Mouse (Mus musculus) limb, embryonic 10.5 days (tissue): ENCODE results near the gene Robo2. TPM values are rescaled to one million over a fixed set of nuclear protein-coding genes. Genes with fewer than 3 reads are reported as not detected.

Source experiments
- DNase-seq: peaks from one replicate; pipeline ENCODE4 v3.0.0-alpha.2; 2017; ENCODE audit warnings: low spot score
- H3K27ac ChIP-seq: fragments of 300-500 bp; sonication (generic); 2 replicates; pipeline ENCODE4 v1.5.1; 2016; ENCODE audit warnings: mild to moderate bottlenecking
- H3K27me3 ChIP-seq: fragments of 300-500 bp; sonication (generic); 2 replicates; pipeline ENCODE4 v1.6.1; 2016; ENCODE audit warnings: low read depth, mild to moderate bottlenecking; ENCODE audit not compliant: poor library complexity, severe bottlenecking
- H3K36me3 ChIP-seq: fragments of 300-500 bp; sonication (generic); 2 replicates; pipeline ENCODE4 v1.6.1; 2016; ENCODE audit warnings: mild to moderate bottlenecking, moderate library complexity
- H3K4me1 ChIP-seq: fragments of 300-500 bp; sonication (generic); 2 replicates; pipeline ENCODE4 v1.6.1; 2016
- H3K4me3 ChIP-seq: fragments of 300-500 bp; sonication (generic); 2 replicates; pipeline ENCODE4 v1.5.1; 2016; ENCODE audit warnings: mild to moderate bottlenecking, moderate library complexity
- H3K9me3 ChIP-seq: fragments of 300-500 bp; sonication (generic); replicated peaks from 2 replicates; pipeline ENCODE4 v1.6.1; 2016; ENCODE audit warnings: mild to moderate bottlenecking
- WGBS: fragments of 180-500 bp; shearing (Covaris S2); methylation state at CpG from one replicate; pipeline ENCODE4 v1.1.7; 2016; 5-methylcytosine and 5-hydroxymethylcytosine counted together
- polyA plus RNA-seq: library from polyadenylated mRNA; unstranded; fragments of >200 nt; fragmentation: Nextera tagmentation; extraction: Ambion mirVana; gene quantifications from 2 replicates; pipeline ENCODE4 v1.2.1, GENCODE M21; 2016

The Robo2 gene
- polyA plus RNA-seq, 1 experiment from 2014 or later = 84.8 TPM

DNA sequence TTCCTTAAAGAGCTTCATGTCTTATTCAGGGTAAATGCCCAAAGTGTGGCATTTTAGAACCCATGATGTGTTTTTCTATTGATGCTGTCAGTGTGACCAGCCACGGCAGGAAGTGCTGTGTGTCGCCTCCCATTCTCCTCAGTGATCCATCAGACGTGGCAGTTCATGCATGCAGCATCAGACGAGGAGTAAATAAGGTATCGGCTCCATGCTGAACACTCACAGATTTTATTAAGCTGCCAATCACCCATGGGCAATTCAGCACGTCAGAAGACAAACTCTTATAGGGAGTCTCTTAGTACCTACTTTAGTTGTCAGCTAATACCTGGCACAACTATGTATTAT is 104.1 kb downstream of the Robo2 start:
- no peaks in the 10 kb centered on the region for H3K27me3 ChIP-seq
- H3K36me3 ChIP-seq = no peaks in the 10 kb centered on the region
- no peak for DNase-seq
- H3K27ac ChIP-seq = no peak overlapping the region
- 33% methylated on average over 6 of the region's 6 CpGs for WGBS
- H3K4me1 ChIP-seq = peaks cover 8% of the 10 kb centered on the region; the same call in 1 of the 2 replicates
- H3K4me3 ChIP-seq = no peak overlapping the region
- no peaks in the 10 kb centered on the region for H3K9me3 ChIP-seq

GRCm38 (mm10) chr16:74306876-74307542 is 104.6 kb downstream of the Robo2 start:
- no peak overlapping the region for H3K27ac ChIP-seq
- H3K4me3 ChIP-seq = no peak overlapping the region
- H3K36me3 ChIP-seq = no peaks in the 10 kb centered on the region
- 47% methylated on average over 5 of the region's 5 CpGs for WGBS
- no peak for DNase-seq
- H3K27me3 ChIP-seq = no peaks in the 10 kb centered on the region
- H3K9me3 ChIP-seq = no peaks in the 10 kb centered on the region
- H3K4me1 ChIP-seq = peaks cover 8% of the 10 kb centered on the region; the same call in 1 of the 2 replicates

DNA sequence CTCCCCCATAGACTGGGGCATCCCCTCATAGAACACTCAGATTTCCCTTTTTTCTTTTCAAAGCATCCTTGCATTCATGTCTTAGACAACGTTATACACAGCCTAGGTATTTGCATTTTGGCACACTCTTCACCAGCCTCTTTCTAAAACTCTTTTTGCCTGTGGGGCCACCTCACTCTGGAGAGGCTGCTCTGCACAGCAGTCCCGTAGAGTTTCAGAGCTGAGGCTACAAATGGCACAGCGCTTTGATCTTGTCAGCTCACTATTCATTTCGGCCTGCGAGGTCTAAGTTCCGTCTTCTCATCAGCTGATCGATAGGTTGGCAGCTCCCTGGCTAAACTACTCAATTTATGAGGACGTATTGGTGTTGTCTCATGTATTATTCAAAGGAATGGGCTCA is 123.7 kb downstream of the Robo2 start:
- DNase-seq = no peak
- Histone ChIP-seq H3K27ac (no peak overlapping the region), H3K27me3 (no peaks in the 10 kb centered on the region), H3K36me3 (no peaks in the 10 kb centered on the region), H3K4me1 (peaks cover 12% of the 10 kb centered on the region; the same call in 1 of the 2 replicates), H3K9me3 (no peaks in the 10 kb centered on the region), H3K4me3 (no peak overlapping the region)
- WGBS = 62% methylated on average over 8 of the region's 8 CpGs

DNA sequence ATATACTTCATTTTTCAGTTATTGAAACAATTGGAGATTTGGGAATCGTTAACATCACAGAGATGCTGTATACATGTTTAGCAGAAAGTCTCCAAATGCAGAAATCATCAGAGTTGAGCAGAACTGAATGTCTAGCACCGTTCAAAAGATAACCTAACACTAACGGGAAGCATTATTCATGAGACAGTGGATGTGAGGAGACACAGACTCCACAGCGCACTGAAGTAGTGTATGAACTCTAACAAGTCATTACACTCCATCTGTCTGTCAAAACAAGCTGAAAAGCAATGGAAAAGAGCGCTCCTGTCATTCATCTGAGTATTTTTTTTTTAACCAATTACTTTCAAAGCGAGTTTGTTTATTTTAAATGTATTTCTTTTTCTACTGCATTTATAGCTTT is 129.1 kb downstream of the Robo2 start:
- no peak overlapping the region for H3K27ac ChIP-seq
- no peak for DNase-seq
- no peaks in the 10 kb centered on the region for H3K27me3 ChIP-seq
- H3K36me3 ChIP-seq = no peaks in the 10 kb centered on the region
- H3K9me3 ChIP-seq = no peaks in the 10 kb centered on the region
- WGBS = 79% methylated on average over 6 of the region's 6 CpGs
- peaks cover 26% of the 10 kb centered on the region for H3K4me1 ChIP-seq
- H3K4me3 ChIP-seq = no peak overlapping the region

DNA sequence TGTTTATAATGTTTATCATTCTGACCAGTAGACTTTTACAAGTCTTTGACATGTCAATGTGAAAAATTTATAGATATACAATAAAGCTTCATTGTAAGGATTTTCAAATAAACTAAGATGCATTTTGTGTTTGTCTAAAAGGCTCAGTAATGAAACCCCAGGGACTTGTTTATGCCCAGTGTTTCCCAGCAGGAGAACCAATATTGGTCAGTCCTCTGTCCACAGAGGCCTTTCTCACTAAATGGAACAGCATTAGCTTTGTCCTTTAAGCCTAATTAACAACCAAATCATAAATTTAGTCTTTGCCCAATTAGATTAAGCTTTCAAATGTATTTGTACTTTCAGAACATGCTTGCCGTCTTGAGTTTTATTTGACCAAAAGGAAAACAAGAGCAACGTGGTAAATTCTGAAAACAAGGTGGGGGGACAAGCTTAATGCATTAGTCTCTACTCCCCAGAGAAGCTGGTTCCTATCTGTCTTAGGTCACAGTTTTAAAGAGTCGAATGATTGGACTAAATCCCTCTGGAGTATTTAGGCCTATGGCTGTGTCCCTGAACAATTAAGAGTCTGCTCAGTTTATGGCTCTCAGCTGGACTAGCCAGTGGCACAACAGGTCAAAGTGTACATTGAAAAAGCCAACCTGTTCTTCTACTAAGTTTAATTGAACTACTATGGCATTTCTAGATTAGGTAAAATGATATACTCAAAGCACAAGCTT is 134.6 kb downstream of the Robo2 start:
- WGBS = 23% methylated on average over 3 of the region's 3 CpGs
- Histone ChIP-seq H3K27ac (no peak overlapping the region), H3K9me3 (no peaks in the 10 kb centered on the region), H3K36me3 (no peaks in the 10 kb centered on the region), H3K4me1 (peaks cover 54% of the 10 kb centered on the region), H3K27me3 (no peaks in the 10 kb centered on the region), H3K4me3 (no peak overlapping the region)
- DNase-seq = no peak

GRCm38 (mm10) chr16:74274596-74274995 is 137.0 kb downstream of the Robo2 start:
- Histone ChIP-seq H3K36me3 (no peaks in the 10 kb centered on the region), H3K27me3 (no peaks in the 10 kb centered on the region), H3K27ac (no peak overlapping the region), H3K4me1 (peaks cover 50% of the 10 kb centered on the region), H3K4me3 (no peak overlapping the region), H3K9me3 (no peaks in the 10 kb centered on the region)
- 95% methylated on average over 1 of the region's 1 CpGs for WGBS
- DNase-seq = no peak

DNA sequence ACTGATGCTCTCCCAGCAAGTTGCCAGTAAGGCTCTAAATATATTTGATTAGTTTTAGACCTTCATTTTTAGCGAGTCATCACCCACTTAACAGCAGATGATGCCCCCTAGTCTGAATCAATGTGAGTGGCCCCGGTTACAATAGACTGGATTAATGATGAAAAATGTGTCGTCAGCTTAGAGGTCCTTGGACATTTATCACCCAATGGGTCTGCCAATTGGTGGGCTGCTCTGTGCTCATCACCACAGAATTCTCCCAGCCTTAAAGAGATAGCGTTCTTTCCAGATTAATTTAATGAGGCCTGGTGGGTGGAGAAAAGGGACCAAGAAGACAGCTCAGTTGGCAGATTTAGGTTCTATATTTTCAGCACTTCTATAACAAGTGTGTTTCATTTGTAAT is 138.6 kb downstream of the Robo2 start:
- H3K36me3 ChIP-seq = no peaks in the 10 kb centered on the region
- H3K27me3 ChIP-seq = no peaks in the 10 kb centered on the region
- H3K4me3 ChIP-seq = no peak overlapping the region
- no peaks in the 10 kb centered on the region for H3K9me3 ChIP-seq
- DNase-seq = no peak
- no peak overlapping the region for H3K27ac ChIP-seq
- 57% methylated on average over 4 of the region's 4 CpGs for WGBS
- H3K4me1 ChIP-seq = peaks cover 46% of the 10 kb centered on the region

- H3K4me1 ChIP-seq = no peaks in the 10 kb centered on the region
- no peak overlapping the region for H3K27ac ChIP-seq
- no peaks in the 10 kb centered on the region for H3K9me3 ChIP-seq
- no peaks in the 10 kb centered on the region for H3K36me3 ChIP-seq
- 89% methylated on average over 2 of the region's 2 CpGs for WGBS
- H3K27me3 ChIP-seq = no peaks in the 10 kb centered on the region
- H3K4me3 ChIP-seq = no peak overlapping the region
- no peak for DNase-seq
These were observed 153.4 kb downstream of the Robo2 start for GRCm38 (mm10) chr16:74258241-74258640.

DNA sequence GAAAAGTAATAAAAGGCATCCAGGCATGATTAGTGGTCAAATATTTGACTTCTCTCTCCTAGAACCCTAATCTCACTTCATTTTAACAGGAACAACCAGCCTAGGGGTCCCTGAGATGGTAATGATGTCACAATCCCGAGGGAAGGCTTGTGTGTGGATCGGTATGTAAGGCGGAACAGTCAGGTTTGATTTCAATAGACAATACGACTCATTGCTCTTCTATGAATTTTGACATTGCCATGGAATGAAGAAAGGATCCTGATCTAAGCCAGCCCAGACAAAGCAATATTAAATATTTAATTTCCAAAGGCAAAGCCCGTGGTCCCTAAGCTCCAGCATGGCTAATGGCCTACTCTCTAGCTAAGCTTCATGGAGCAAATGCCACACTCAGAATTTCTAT is 167.2 kb downstream of the Robo2 start:
- Histone ChIP-seq H3K4me3 (no peak overlapping the region), H3K27ac (no peak overlapping the region), H3K4me1 (no peaks in the 10 kb centered on the region), H3K36me3 (no peaks in the 10 kb centered on the region), H3K27me3 (no peaks in the 10 kb centered on the region), H3K9me3 (no peaks in the 10 kb centered on the region)
- no peak for DNase-seq
- WGBS = 92% methylated on average over 5 of the region's 5 CpGs

- Histone ChIP-seq H3K4me1 (no peaks in the 10 kb centered on the region), H3K36me3 (no peaks in the 10 kb centered on the region), H3K4me3 (no peak overlapping the region), H3K27me3 (no peaks in the 10 kb centered on the region), H3K9me3 (no peaks in the 10 kb centered on the region), H3K27ac (no peak overlapping the region)
- 94% methylated on average over 1 of the region's 1 CpGs for WGBS
- DNase-seq = no peak
These were observed 170.1 kb downstream of the Robo2 start for GRCm38 (mm10) chr16:74241534-74241933.

DNA sequence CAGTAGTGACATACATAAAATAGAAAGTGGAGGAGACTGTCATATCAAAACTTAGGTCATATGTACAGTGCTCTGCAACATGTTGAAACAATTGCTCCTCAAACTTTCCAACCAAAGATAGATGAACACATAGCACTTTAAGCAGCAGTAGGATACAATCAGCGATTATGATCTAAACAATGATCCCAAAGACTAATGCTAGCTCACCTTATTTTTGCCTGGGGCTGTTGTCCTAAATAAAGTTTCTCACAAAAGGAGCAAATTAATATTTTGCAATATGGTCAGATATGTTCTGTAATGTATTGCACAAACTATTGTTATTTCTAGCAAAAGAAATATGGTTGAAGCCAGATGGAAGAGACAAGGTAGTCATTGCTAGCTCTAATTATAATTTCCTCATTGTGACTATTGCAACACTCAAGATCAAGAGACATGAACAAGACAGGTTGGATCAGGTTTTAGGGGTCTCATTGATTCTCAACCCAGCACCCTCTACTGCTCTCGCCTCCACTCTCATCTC is 174.2 kb downstream of the Robo2 start:
- Histone ChIP-seq H3K27me3 (no peaks in the 10 kb centered on the region), H3K4me1 (peaks cover 5% of the 10 kb centered on the region; the same call in 1 of the 2 replicates), H3K9me3 (no peaks in the 10 kb centered on the region), H3K4me3 (no peak overlapping the region), H3K27ac (no peak overlapping the region), H3K36me3 (no peaks in the 10 kb centered on the region)
- no peak for DNase-seq
- 99% methylated on average over 2 of the region's 2 CpGs for WGBS

DNA sequence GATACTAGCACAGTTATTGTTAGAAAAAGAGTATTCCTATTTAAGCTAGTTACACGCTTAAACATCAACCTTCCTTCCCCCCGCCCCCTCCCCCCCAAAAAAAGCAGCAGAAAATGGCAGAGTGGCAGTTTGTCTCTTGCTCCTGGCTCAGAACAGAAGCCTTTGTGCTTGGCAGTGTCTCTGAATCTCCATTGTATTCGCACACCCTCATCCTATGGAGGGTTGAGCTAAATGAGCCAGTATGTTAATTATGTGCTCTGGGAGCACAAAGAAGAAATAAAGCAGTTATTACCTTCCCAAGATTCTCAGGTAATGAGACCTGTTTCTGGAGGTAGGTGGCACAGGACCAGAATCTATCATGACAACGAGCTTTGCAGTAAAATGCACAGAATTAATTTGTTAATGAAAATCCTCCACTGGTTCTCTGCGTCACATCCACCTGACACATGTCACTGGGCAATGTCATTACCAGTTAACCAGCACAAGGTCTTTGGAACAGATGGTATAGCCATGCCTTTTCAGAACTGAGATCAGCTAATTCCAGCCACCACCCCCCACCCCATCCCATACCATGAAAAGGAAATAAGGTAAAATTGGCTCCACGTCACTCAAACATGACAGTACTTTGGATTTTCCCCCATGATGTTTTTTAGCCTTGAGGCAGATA is 177.1 kb downstream of the Robo2 start:
- Histone ChIP-seq H3K27ac (no peak overlapping the region), H3K9me3 (no peaks in the 10 kb centered on the region), H3K36me3 (0 out of 2 replicates have a peak, but pooled peaks cover 2% of the 10 kb centered on the region), H3K4me3 (no peak overlapping the region), H3K4me1 (peaks cover 5% of the 10 kb centered on the region; the same call in 1 of the 2 replicates), H3K27me3 (no peaks in the 10 kb centered on the region)
- DNase-seq = no peak
- WGBS = 79% methylated on average over 6 of the region's 6 CpGs

DNA sequence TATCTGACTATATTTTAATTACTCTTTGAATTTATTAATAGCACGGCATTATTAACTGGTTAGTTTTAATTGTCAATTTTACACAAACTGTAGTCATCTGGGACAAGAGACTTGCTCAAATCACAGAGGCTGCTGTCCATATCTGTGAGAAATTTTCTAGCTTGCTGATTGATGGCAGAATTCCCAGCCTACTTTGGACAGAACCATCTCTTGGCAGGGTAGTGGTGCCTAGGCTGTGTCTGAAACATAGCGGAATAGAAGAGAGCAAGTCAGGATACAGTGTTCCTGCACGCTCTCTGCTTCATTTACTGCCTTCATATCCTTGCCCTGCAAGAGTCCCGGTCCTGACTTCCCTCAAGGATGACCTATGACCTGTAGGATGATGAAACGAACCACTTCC is 178.0 kb downstream of the Robo2 start:
- DNase-seq = no peak
- H3K4me1 ChIP-seq = peaks cover 5% of the 10 kb centered on the region; the same call in 1 of the 2 replicates
- H3K4me3 ChIP-seq = no peak overlapping the region
- H3K36me3 ChIP-seq = 0 out of 2 replicates have a peak, but pooled peaks cover 3% of the 10 kb centered on the region
- no peak overlapping the region for H3K27ac ChIP-seq
- WGBS = 68% methylated on average over 5 of the region's 5 CpGs
- no peaks in the 10 kb centered on the region for H3K27me3 ChIP-seq
- H3K9me3 ChIP-seq = no peaks in the 10 kb centered on the region
